Mouse (Mus musculus): ENCODE data around the gene Adam26b. TPM values are rescaled to one million over a fixed set of nuclear protein-coding genes. Genes with fewer than 3 reads are reported as not detected.
"Not testable (repeated sequence)": the region's sequence is repeated elsewhere in the genome, so short reads cannot be mapped to it uniquely, and the experiment has no call there.

Gene Adam26b
- total RNA-seq (2021), result not detected

- DNase-seq (ENCODE audit: extremely low spot score in 1 of 2, low spot score in 2 of 2); intact Hi-C loops (cut with DNase I): not testable (repeated sequence)
Measured at GRCm38 (mm10) chr8:43528006-43528405, at the start of gene Adam26b. Adam26b (minus strand) TSS chr8:43528106.

- intact Hi-C loops (cut with DNase I), result loop anchor here (10.0 kb wide), 1 partner anchor 62 kb away; no protein-coding TSS in a partner anchor
- DNase-seq (ENCODE audit: extremely low spot score in 1 of 2, low spot score in 2 of 2), result not testable (repeated sequence)
Measured at GRCm38 (mm10) chr8:43576607-43577006, 48.7 kb upstream of the Adam26b start, which contains the start of gene Adam26a. Adam26a (minus strand) TSS chr8:43576707.

Other genes with a start within 250 kb of the Adam26b start
- gene Zfp42, start 221.1 kb downstream of the Adam26b start, total RNA-seq (2021), result not detected
- gene Adam26a, start 48.6 kb upstream of the Adam26b start, total RNA-seq (2021), result not detected
- gene Gm5346, start 99.2 kb upstream of the Adam26b start, total RNA-seq (2021), result under 1 TPM in 1 of 2 experiments, not detected in 1; 0.15 TPM
- not detected for gene Adam34, start 181.9 kb upstream of the Adam26b start, total RNA-seq (2021)